In genomic region chr7:49250581-49251307, GRCm38 (mm10) we compare ENCODE assay signal across 12 mouse cellular contexts.
DNase-seq lines count a peak whose midpoint lies in the region; ATAC-seq and TF ChIP-seq lines count a peak whose summit lies in the region.
"Had no signal": no experiment of that assay in that cellular context is flagged by ENCODE, and none has a peak within 500 bp of the region (broad histone marks: within the 10 kb centered on the region; RNA-seq: fewer than 3 reads in every experiment).

No protein-coding gene starts in this region.

- no peak for DNase-seq in heart, postnatal 25 days (ENCODE audit: low spot score)

- TF ChIP-seq POLR2A in cortical plate, adult 2 months (IDR thresholded peaks at IDR 0.05; ENCODE audit: extremely low read depth, insufficient read depth, low read length), result no peak

- H3K27ac ChIP-seq in heart, embryonic 13.5 days (replicated peaks), result no peak overlapping the region
- H3K27ac ChIP-seq in cortical plate, adult 2 months (ENCODE audit: insufficient read depth, low read length), result peak overlapping the region; percentile 24; the same call in 1 of the 2 replicates
- H3K27ac ChIP-seq in stomach, embryonic 16.5 days (ENCODE audit: low read length), result no peak overlapping the region
- no peak overlapping the region for H3K27ac ChIP-seq in kidney, embryonic 15.5 days
- H3K27ac ChIP-seq: forebrain, embryonic 12.5 days; heart, adult 2 months; kidney, postnatal 0 days had no signal

- H3K4me3 ChIP-seq in heart, embryonic 13.5 days, result no peak overlapping the region
- peak overlapping the region; percentile 12 for H3K4me3 ChIP-seq in megakaryocyte, embryonic 14.5 days (replicated peaks)
- H3K4me3 ChIP-seq in cortical plate, adult 2 months (ENCODE audit: insufficient read depth, low read length), result peak overlapping the region; percentile 85; the same call in 1 of the 2 replicates
- H3K4me3 ChIP-seq in stomach, embryonic 16.5 days (replicated peaks; ENCODE audit: low read length), result no peak overlapping the region
- no peak overlapping the region for H3K4me3 ChIP-seq in kidney, embryonic 15.5 days (replicated peaks)
- H3K4me3 ChIP-seq: forebrain, embryonic 12.5 days; heart, adult 2 months; myocyte had no signal

- no peak for ATAC-seq in heart, embryonic 13.5 days (ENCODE audit: extremely low read depth, insufficient number of reproducible peaks, low FRiP score, low TSS enrichment)
- no peak for ATAC-seq in megakaryocyte, adult 5-6 weeks (ENCODE audit: poor library complexity, severe bottlenecking)
- ATAC-seq in stomach, embryonic 16.5 days (ENCODE audit: insufficient read depth, low FRiP score), result no peak
- ATAC-seq in kidney, embryonic 15.5 days (replicated peaks; ENCODE audit: low FRiP score), result no peak

- 83% methylated on average over 13 of the region's 13 CpGs for WGBS in heart, embryonic 13.5 days
- 82% methylated on average over 13 of the region's 13 CpGs for WGBS in stomach, embryonic 16.5 days
- 79% methylated on average over 13 of the region's 13 CpGs for WGBS in kidney, embryonic 15.5 days

- TF ChIP-seq CTCF in cortical plate, adult 2 months (IDR thresholded peaks at IDR 0.05; ENCODE audit: extremely low read depth, insufficient read depth, low read length), result no peak

- H3K9ac ChIP-seq in heart, embryonic 13.5 days, result no peak overlapping the region
- H3K9ac ChIP-seq in stomach, embryonic 16.5 days (ENCODE audit: low read length), result peak overlapping the region; percentile 47; the same call in 1 of the 2 replicates
- H3K9ac ChIP-seq in kidney, embryonic 15.5 days, result no peak overlapping the region
- H3K9ac ChIP-seq: forebrain, embryonic 12.5 days; lung, embryonic 14.5 days had no signal

- H3K4me2 ChIP-seq in heart, embryonic 13.5 days, result peak overlapping the region; percentile 92
- no peak overlapping the region for H3K4me2 ChIP-seq in stomach, embryonic 16.5 days (ENCODE audit: low read depth, low read length)
- no peak overlapping the region for H3K4me2 ChIP-seq in kidney, embryonic 15.5 days
- H3K4me2 ChIP-seq: forebrain, embryonic 12.5 days; lung, embryonic 14.5 days had no signal

- no peaks in the 10 kb centered on the region for H3K9me3 ChIP-seq in heart, embryonic 13.5 days
- no peaks in the 10 kb centered on the region; the same call in 1 of the 2 replicates for H3K9me3 ChIP-seq in megakaryocyte, embryonic 14.5 days
- no peaks in the 10 kb centered on the region for H3K9me3 ChIP-seq in stomach, embryonic 16.5 days (replicated peaks; ENCODE audit: control insufficient read depth, low read length)
- no peaks in the 10 kb centered on the region for H3K9me3 ChIP-seq in kidney, embryonic 15.5 days (replicated peaks)
- H3K9me3 ChIP-seq: forebrain, embryonic 12.5 days had no signal

- peaks cover 28% of the 10 kb centered on the region for H3K27me3 ChIP-seq in heart, embryonic 13.5 days (replicated peaks)
- peaks cover 62% of the 10 kb centered on the region for H3K27me3 ChIP-seq in megakaryocyte, embryonic 14.5 days (replicated peaks)
- H3K27me3 ChIP-seq in stomach, embryonic 16.5 days (ENCODE audit: control insufficient read depth, insufficient read depth, low read length), result peaks cover 7% of the 10 kb centered on the region; the same call in 1 of the 2 replicates
- peaks cover 36% of the 10 kb centered on the region for H3K27me3 ChIP-seq in kidney, embryonic 15.5 days

- no peaks in the 10 kb centered on the region for H3K36me3 ChIP-seq in heart, embryonic 13.5 days
- no peaks in the 10 kb centered on the region for H3K36me3 ChIP-seq in megakaryocyte, embryonic 14.5 days (replicated peaks; ENCODE audit: low read length)
- no peaks in the 10 kb centered on the region for H3K36me3 ChIP-seq in stomach, embryonic 16.5 days (ENCODE audit: control insufficient read depth, insufficient read depth, low read length)
- H3K36me3 ChIP-seq in kidney, embryonic 15.5 days, result no peaks in the 10 kb centered on the region
- H3K36me3 ChIP-seq: forebrain, embryonic 12.5 days had no signal

- H3K4me1 ChIP-seq in heart, embryonic 13.5 days, result peaks cover 71% of the 10 kb centered on the region
- peaks cover 38% of the 10 kb centered on the region for H3K4me1 ChIP-seq in megakaryocyte, embryonic 14.5 days
- peaks cover 10% of the 10 kb centered on the region for H3K4me1 ChIP-seq in cortical plate, adult 2 months (ENCODE audit: control insufficient read depth, insufficient read depth, low read length)
- H3K4me1 ChIP-seq in stomach, embryonic 16.5 days (ENCODE audit: control insufficient read depth, insufficient read depth, low read length), result peaks cover 43% of the 10 kb centered on the region
- H3K4me1 ChIP-seq in kidney, embryonic 15.5 days, result peaks cover 64% of the 10 kb centered on the region

- intact Hi-C loops in heart, postnatal 25 days (cut with DNase I), result loop anchor here (1.0 to 2.0 kb wide), 2 partner anchors 22 to 118 kb away; no protein-coding TSS in a partner anchor

Comparison
In these comparisons a context has a peak if more than half of its experiments do, and no peak if none do; other contexts are left out.
1. H3K4me3 ChIP-seq: peak in megakaryocyte, embryonic 14.5 days (single experiment) and cortical plate, adult 2 months (single experiment); none in heart, embryonic 13.5 days (single experiment), stomach, embryonic 16.5 days (single experiment) and kidney, embryonic 15.5 days (single experiment).